Mouse (Mus musculus) thymus, postnatal 10 days (tissue): ENCODE measurements around the gene Ick.

ENCODE experiments used
- DNase-seq, 2 experiments: peaks; one replicate each; pipeline ENCODE4 v3.0.0; 2021; ENCODE audit warnings: low spot score in 2 of 2

Gene Ick

DNA sequence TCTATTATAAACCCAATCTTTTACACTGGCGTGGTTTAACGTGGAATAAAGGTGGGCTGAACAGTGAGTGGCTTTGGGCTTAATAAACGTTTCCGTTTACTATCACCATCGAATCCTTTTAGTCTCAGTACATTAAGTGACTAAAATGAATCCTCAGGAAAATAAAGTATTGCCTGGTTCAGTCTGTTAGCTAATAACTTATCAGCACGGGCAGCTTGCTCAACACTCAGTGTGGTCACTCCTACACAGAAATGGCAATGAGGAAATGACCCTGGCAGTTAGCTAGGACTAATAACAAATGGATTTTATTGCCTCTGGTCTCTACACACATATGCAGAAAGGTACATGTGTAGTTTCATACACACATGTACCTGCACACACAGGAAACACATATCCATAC lies 4.0 kb upstream of the Ick start:
- no peak for DNase-seq

DNA sequence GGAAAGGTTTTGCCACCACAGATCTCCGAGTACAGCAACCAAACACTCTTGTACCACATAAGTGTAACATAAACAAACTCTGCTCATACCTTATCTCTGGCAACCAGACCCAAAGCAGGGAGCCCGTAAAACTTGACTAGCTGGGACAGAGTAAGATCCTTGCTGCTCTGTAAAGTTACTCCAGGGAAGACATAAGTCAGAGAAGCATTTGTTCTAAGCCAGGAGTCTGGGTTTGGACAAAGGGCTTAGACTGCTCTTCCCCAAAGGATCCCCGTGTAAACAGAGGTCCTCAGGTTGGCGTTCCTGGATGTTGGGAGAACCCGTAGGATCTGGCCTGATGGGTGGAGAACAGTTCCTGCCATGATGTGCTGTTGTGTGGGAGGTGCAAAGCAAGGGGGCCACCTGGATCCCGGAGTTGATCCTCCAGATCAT lies 3.5 kb upstream of the Ick start:
- DNase-seq, result no peak

DNA sequence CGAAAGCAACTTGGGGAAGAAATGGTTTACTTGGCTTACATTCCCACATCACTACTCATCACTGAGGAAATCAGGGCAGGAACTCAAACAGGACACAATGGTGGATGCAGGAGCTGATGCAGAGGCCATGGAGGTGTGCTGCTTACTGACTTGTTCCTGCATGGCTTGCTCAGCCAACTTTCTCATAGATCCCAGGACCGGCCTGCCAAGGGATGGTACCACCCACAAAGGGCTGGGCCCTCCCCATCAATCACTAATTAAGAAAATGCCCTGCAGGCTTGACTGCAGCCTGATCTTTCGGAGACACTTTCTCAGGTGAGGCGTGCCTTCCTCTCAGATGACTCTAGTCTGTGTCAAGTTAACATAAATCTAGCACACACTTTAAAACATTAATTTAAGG lies 2.2 kb upstream of the Ick start:
- DNase-seq, result no peak

DNA sequence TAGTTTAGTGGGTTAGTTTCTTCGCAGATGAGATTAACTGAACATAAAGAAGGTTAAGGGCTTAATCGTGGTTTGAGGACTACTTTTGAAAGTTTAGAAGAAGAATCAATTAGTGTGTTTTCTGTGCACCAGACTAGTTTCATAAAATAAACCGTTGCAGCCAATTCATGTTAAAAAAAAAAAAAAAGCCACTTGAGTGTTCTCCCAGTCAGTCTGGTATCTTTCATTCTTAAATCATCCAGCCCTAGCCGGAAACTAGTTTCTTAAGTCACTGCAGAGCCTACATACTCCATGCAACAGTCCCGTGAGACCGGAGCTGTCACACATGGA lies 1.4 kb upstream of the Ick start:
- no peak for DNase-seq

DNA sequence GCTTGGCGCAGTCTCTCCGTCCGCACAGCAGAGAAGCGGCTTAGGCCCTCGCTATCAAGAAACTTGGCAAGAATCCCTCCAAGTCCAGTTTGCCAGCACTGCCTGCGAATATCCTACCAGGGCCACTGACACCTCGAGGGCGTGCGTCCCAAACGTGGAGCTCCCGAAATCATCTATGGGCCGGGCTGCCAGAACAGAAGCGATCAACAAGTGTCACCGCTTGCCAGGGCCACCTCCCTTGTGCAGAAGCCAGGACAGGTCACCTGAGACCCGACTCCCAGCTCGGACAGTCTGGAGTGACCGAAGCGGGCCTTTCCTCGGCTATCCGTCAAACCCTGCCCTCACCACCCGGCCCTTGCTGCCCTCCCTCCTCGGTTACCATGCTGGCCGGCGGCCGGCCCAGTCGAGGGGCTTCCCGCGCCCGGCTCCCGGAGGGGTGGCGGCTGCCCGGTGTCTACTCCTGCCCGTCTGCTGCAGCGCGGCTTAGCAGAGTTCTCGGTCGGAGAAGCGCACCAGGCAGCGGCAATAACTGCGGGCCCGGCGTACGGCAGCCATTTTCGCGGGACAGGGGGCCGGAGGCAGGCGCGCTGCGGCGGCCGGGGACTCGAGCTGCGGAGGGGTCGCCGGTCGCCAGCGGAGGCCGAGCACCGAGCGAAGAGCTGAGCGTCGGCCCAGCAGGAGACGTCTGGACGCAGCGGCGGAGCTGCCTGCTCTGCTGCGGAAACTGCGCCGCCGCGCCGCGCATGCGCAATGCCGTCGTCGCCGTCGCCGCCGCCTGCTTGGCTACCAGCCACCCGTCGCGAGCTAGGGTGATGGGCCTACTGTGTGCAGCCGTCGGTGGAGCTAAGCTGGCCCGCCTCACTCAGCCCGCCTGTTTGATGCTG lies 838 bp upstream of the Ick start:
- DNase-seq, result peak; percentile 79

DNA sequence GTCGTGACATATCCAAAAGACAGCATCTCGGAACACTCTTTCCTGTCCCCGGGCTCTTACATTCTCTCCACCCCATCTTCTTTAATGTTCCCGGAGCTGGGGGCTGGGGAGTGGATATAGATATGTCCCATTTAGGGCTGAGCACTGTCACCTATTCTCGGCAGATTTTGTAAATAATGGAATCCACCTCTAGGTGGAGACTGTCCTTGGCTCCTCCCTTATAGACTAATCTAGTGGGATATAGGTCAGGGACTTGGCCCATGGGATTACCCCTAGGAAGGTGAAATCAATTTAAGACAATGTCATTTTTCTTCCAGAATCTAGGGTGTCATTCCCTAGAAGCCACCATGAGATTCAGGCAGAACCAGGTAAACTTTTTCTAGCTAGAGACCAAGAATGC lies 664 bp downstream of the Ick start:
- peak in 1 of 2 experiments; percentile 21 for DNase-seq

DNA sequence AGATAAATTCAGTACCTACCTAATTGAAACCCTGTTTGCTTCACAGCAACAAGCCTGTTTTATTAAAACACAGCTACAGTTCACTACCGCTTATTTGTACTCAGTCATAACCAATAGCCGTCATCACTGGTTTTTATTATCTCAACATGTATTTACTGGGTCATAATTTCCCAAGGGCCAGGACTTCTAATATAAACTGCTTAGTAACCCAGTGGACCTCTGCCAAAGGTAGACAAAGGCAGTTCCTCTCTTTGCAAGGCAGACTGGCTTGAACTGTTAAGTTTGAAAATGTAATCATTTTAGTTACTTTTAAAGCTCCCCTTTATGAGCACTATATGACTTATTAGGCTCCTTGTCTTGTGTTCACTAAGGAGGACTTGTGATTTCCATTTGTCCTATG lies 2.5 kb downstream of the Ick start:
- DNase-seq, result no peak

DNA sequence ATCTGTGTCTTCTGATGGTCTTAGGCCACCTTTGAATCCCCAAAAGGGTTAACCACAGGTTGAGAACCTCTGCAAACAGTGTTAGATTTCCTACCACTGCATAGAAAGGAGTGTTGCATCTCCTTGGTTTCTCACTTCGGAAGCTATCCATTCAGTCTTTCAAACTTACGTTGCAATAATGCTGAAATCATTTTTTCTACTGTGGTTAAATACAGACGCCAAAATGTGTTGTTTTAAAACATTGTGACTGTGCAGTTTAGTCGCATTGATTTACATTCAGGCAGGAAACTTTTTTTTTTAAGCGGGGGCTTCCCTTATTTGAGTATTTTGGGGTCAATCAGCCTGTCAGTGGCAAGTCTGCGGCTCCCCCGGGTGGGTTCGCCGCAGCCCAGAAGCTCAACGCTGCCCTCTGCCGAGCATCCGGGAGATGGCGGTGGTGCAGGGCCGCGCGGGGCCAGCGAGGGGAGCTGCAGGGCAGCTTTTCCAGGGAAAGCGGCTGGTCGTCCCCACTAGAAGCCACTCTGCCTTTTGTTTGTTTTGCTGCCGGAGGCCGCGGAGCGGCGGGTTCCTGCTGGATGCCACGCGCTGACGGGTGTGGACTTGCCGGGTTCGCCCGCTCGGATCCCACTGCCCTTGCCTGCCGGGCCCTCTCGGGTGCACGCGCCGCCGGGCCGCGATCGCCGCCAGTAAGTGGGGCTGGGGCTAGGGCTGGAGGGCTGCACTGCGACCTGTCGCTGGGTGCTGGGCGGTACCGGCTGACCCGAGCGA lies 4.0 kb downstream of the Ick start:
- DNase-seq, result peak; percentile 88 to 95

DNA sequence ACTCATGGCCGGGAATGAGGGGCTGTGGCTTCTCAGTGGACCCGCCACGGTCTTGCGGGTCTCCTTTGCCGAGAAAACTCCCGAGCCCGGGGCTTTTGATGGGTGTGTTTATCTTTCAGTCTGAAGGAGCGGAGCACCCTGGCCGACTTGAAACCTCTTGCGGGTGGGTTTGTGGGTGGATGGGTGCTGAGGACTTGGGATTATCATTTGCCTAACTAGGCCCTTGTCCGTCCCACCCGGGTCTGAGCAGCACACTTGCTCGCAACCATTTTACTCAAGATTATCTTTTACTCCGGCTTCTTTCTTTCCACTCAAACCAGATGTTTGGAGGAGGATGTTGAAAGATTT lies 4.5 kb downstream of the Ick start:
- no peak for DNase-seq

DNA sequence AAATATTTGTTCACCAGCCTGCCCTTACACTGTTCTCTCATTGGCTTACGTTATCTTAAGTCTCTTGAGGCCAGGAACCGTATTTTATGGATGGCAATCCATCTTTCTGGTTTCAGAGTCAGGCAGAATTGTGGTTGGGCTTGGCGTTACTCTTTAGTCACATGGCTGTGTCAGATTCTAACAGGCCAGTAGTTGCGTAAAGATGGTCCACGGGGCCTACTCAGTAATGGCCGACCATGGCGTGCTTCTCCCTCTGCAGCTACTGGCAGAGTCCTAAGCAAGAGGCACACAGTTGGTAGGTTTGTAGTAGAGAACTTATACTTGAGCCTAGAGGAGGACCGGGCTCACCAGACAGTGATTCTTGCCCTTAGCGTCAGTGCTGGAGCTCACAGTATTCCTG lies 6.8 kb downstream of the Ick start:
- DNase-seq, result no peak

DNA sequence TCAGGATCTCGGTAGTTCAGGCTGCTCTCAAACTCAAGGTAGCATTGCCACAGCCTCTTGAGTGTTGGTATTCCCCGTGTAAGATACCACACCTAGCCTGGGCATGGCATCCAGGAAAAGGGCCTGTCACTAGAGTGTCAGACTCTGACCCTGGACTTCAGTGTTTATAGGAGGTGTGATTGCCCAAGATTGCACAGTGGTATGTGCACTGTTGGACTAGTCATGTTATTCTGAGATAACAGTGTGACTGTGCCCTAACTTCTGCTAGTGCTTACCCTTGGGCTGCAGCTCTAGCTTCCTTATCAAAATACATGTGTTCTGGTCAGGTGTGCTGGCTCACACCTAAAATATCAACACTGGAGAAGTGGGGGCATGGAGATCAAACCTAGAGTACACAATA lies 8.7 kb downstream of the Ick start:
- no peak for DNase-seq

DNA sequence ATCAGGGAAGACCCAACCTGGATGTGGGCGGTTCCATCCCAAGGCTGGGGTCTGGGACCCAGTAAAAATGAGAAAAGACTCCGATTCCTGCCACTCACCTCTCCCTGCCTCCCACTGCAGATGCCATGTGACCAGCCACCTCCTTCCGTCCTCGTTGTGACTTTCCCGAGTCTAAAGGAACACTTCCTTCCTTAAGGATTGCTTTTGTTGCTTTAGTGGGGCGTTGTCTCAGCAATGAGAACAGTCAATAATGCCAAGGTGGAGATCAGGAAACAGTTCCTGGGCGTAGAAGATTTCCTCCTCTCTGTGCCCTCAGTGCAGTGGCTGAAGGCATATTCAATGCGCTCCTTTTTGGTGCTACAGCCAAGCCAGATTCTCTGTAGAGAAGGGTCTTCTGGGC lies 12.4 kb downstream of the Ick start:
- no peak for DNase-seq

DNA sequence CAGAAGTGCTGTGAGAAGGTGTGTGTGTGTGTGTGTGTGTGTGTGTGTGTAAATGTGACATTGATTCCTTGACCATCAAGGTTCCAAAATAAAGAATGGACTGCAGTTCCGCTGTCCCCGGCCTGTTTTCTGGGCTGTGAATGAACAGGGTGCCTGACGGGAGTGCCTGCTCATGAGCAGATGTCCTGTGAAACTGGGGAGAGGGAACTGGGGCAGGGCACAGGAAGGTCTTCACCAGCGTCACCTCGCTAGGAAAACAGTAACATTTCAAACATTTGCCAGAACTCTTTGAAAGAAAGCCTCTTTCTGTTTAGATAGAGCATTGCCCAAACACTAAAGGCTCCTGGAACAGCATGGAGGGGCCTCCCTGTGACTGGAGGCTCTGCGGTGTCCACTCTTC lies 13.0 kb downstream of the Ick start:
- no peak for DNase-seq

DNA sequence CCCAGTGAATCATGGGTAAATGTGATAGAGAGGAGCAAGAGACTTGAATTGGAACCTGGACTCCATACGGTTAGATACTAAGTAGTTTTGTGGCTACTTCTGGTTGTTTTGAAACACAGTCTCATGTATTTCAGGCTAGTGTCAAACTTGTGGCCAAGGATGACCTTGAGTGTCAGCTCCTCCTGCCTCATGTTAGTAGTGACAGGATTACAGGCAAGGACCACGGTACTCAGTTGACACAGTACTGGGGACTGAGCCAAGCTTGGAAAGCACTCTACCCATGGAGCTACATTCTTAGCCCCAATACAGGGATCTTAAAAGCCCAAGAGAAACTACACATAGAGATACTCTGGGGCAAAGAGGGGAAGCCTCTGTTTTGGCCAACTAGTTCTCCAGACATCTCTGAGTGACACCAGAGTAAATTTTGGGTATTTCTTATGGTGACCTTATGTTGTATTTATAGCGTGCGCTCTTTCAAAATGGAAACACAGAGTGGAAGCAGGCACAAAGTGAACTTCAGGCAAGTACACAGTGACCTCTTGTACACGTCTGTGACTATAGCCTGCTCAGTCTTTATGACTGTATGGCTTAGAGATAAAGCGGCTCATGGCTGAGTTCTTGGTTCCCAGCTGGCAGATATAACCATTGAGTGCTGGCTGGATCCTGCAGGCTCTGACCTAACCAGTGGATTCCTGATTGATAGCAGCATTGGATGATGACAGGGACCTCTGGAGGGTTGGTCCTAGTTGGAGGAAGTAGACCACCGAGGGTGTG lies 14.1 kb downstream of the Ick start:
- DNase-seq, result no peak

DNA sequence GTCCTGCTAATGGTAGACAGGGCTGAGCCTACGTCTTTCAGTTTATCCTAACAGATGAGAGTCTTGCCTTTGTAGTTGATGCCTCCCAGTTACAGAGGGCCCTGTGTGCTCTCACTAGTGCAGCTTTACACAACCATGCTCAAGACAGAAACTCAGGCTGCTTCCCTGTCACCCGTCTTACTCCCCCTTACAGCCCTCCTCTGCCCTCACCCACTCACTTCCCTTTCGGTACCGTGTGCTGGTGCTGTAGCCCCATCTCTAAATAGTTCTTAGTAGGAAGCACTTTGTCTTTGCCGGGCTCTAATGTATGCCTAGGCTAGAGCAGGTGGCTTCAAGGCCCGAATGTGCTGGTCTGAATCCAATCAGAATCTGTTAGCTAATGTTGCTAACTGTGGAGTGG lies 15.3 kb downstream of the Ick start:
- no peak for DNase-seq

DNA sequence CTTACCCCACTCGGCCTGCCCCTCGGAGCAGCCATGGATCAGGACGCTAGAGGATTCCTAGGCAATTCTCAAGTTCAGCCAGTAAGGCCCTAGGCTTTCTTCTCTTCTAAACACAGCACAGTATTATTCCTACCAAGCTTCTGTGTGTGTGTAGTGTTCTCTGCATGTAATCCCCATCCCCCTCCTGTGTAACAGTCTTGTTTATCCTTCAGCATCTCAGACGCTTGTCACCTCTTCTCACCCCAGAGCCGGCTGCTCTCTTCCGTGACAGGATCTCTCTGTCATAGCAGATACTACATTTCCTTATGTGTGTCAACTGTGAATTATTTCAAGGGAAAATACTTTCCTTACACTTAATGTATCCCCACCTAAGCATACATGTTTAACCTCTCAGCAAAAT lies 17.0 kb downstream of the Ick start:
- no peak for DNase-seq

DNA sequence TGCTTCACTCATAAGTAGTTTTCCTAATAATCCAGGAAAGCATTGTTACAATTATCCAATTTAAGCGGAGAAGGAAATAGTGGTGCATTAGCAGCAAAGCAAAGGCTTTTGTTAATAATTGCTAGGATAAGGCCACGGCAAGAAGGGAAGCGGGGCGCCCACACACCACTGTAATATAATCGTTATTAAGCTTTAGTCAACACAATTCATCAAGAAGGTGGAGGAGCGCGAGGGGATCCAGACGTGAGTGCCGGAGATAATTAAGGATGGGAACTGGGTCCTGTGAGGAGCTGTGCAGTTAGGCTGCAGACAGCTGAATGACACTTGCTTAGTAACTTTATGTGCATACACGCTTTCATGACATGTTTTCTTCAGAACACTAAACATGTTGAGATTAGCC lies 17.7 kb downstream of the Ick start:
- DNase-seq, result no peak

DNA sequence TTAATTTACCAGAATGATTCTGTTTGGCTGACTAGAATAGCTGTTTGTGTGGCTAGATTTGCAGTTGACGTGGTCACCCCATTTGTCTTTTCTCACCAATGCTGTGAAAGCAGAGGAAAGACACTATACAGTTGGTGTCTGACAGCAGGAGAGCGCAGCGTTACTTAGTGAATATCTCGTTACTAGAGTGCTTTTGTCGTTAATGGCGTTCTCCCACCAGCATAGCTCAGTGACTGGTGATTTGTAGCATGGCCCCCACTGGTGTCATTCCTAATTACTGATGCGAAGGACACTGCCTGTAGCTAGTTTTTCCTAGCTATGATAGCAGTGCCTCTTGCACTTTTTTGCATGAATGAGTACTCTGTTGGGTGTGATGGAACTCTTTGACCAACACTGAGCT lies 26.7 kb downstream of the Ick start:
- DNase-seq, result no peak

DNA sequence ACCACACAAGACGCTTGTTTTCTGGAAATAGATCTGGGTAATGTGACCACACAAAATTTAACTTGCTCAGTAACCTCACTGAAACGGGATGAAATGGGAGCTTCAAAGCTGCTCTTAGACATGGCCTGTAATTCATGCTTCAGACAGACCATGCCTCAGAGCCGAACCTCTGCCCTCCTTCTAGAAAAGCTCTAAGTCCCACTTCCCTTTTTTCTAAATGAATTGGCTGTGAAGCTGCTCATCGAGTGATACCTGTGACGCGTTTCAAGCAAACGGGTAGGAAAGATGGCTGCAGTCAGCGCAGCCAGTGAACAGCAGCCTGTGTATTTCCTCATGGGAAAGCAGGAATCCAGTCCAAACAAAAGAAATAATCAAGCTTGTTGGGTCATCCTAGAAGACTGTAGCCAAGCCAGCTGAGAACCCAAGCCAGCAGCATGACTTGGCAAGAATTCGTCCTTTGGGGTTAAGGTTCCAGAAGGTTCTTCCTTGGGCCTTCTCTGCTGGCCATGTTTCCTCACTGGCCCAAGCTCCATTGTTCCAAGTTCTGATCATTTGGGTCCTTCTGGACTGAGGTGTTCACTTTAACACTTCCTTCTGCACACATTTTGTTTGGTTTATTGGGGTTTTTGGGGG lies 29.2 kb downstream of the Ick start:
- DNase-seq, result no peak

DNA sequence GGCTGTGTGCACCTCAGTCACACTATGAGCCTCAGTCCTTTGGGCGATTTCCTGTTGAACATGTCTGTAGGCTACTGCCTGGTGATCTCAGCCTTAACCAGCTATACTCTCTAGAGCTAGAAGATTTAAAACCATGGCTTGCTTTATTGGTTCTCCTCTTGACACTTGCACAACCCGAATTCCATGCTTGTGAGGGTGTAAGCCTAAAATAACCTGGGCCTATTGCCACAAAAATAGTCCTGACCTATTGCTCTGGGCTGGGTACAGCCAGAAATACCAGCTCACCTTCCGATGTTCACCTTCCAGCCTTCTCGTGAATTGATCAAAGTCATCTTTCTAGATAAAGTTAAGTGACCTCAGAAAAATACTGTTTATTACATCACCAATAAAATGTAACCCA lies 30.5 kb downstream of the Ick start:
- no peak for DNase-seq

DNA sequence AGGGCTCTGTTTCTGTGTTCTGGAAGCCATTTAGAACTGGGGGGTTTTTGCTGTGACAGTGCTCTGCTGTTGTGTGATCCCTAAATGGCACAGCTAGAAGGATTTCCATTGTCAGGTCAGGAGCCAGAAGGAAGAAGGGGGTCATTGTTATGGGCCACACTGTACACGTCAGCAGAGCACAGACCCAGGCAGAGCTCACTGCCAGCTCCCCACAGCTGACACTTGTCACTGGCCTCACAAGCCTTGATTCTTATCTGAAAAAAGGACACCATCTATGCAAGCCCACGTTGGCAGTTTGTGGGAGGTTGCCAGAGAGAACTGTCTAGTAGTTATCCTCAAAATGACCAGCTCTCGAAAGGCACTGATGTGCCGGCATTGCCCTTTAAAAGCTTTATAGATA lies 37.1 kb downstream of the Ick start:
- no peak for DNase-seq

DNA sequence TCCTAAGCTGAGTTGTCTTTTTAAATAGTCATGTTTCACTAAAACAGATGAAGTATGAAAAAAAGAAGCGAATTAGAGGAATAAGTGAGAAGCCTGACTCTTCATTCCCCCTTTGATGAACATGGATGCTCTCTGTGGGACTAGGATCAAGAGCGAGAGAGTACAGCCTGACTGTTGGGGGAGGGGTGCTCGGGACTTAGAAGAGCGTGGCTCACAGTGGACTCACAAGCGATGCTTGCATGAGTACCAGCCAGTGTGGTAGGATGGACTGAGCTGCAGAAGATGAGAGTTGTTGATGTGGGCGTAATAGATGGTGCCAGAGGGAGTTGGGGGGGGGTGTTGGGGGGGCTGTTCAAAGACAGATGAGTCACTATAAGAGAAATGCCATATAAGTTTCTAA lies 37.6 kb downstream of the Ick start:
- DNase-seq, result no peak
